Mouse (Mus musculus) bone marrow, adult 2 months (tissue): ENCODE measurements at regions not wholly inside any gene's neighbourhood (a gene's known extent, or its start where the extent isn't known, plus 50 kb on each side); places are given as distances from the start of the nearest gene placed in this dataset.

Experiments used
- CTCF ChIP-seq: fragments of 200-500 bp; IDR thresholded peaks from 2 replicates; pipeline ENCODE4 v1.5.1; 2011; ENCODE audit warnings: low read length, control low read depth; ENCODE audit not compliant: control insufficient read depth, insufficient read depth
- POLR2A ChIP-seq: fragments of 200-500 bp; IDR thresholded peaks from 2 replicates; pipeline ENCODE4 v1.6.1; 2011; ENCODE audit warnings: low read depth, mild to moderate bottlenecking, control low read depth, low read length, borderline replicate concordance; ENCODE audit not compliant: control insufficient read depth

DNA sequence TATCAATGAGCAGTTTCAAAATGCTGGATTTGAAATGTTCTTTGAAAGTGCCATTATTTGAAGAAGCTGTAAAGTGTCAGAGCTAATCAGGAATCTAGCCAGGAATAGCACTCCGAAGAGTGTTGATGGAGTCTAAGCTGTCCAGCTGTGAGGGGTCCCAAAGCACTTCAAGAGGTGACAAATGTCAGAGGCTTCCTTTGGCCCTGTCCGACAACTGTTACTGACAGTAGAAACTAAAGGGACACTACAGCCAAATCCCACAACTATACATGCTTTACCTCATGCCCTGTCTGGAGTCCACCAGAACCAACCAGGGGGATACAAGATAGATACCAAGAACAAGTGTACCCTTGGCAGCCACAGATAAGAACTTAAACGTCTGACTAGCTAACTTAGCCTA lies 420.4 kb downstream of the Meis1 start:
- no peak for TF ChIP-seq POLR2A
- no peak for TF ChIP-seq CTCF
